Mouse (Mus musculus) limb, embryonic 14.5 days (tissue): Measurements from ENCODE around the gene Rbms1. TPM values are rescaled to one million over a fixed set of nuclear protein-coding genes. Genes with fewer than 3 reads are reported as not detected.

Experiments used
- ATAC-seq: fragments of 200-750 bp; cut with Nextera tagmentation; 2 replicates; pipeline ENCODE4 v1.8.0; 2017; ENCODE audit warnings: low read depth, moderate number of reproducible peaks, moderate TSS enrichment; ENCODE audit not compliant: low FRiP score
- DNase-seq: peaks from one replicate; pipeline ENCODE4 v3.0.0-alpha.2; 2015; ENCODE audit warnings: low spot score
- H3K27ac ChIP-seq: fragments of 300-500 bp; sonication (generic); replicated peaks from 2 replicates; pipeline ENCODE4 v1.5.1; 2014; ENCODE audit warnings: low read depth, mild to moderate bottlenecking, low read length, moderate library complexity, mixed read lengths
- H3K27me3 ChIP-seq: fragments of 300-500 bp; sonication (generic); 2 replicates; pipeline ENCODE4 v1.6.1; 2014; ENCODE audit warnings: low read length, mixed read lengths; ENCODE audit not compliant: control insufficient read depth, insufficient read depth
- H3K36me3 ChIP-seq: fragments of 300-500 bp; sonication (generic); 2 replicates; pipeline ENCODE4 v1.6.1; 2014; ENCODE audit warnings: mild to moderate bottlenecking, low read length, moderate library complexity, mixed read lengths; ENCODE audit not compliant: control insufficient read depth, insufficient read depth
- H3K4me1 ChIP-seq: fragments of 300-500 bp; sonication (generic); 2 replicates; pipeline ENCODE4 v1.6.1; 2014; ENCODE audit warnings: antibody characterized with exemption, low read length, mixed read lengths; ENCODE audit not compliant: control insufficient read depth, insufficient read depth
- H3K4me2 ChIP-seq: fragments of 300-500 bp; sonication (generic); replicated peaks from 2 replicates; pipeline ENCODE4 v1.6.1; 2014; ENCODE audit warnings: low read depth, mild to moderate bottlenecking, low read length, moderate library complexity; ENCODE audit not compliant: severe bottlenecking
- H3K4me3 ChIP-seq: fragments of 300-500 bp; sonication (generic); replicated peaks from 2 replicates; pipeline ENCODE4 v1.5.1; 2014; ENCODE audit warnings: low read length
- H3K9ac ChIP-seq: fragments of 300-500 bp; sonication (generic); 2 replicates; pipeline ENCODE4 v1.6.1; 2014; ENCODE audit warnings: mild to moderate bottlenecking, low read depth, low read length, moderate library complexity; ENCODE audit not compliant: severe bottlenecking
- H3K9me3 ChIP-seq: fragments of 300-500 bp; sonication (generic); 2 replicates; pipeline ENCODE4 v1.6.1; 2016; ENCODE audit warnings: low read length; ENCODE audit not compliant: control insufficient read depth
- POLR2A ChIP-seq: fragments of 200-500 bp; IDR thresholded peaks from 2 replicates; pipeline ENCODE4 v1.8.0; 2012; ENCODE audit warnings: inconsistent platforms, mild to moderate bottlenecking, moderate library complexity, borderline replicate concordance; ENCODE audit not compliant: insufficient read depth, insufficient read length; ENCODE audit errors: extremely low read depth
- WGBS: fragments of 180-500 bp; shearing (Covaris S2); extraction: QIAGEN DNeasy Blood & Tissue Kit; methylation state at CpG from one replicate; pipeline ENCODE4 v1.1.7; 2014; 5-methylcytosine and 5-hydroxymethylcytosine counted together
- polyA plus RNA-seq, 2 experiments: library from polyadenylated mRNA; depleted of rRNA in 1 of 2; stranded (reverse) in 1 of 2; unstranded in 1 of 2; fragments of >200 nt; fragmentation: Nextera tagmentation in 1 of 2; extraction: Ambion mirVana in 1 of 2; gene quantifications; 2 replicates each; pipeline versions ENCODE4 v1.2.1 to v1.2.3; 2012 to 2014

Rbms1 gene
- polyA plus RNA-seq, 2 experiments = 84.9 to 118 TPM

- ATAC-seq (peak; percentile 90), DNase-seq (peak; percentile 90)
- peak overlapping the region; percentile 7; the same call in 1 of the 2 replicates for H3K9ac ChIP-seq
- H3K27ac ChIP-seq = peak overlapping the region; percentile 71
- peaks cover 17% of the 10 kb centered on the region for H3K4me1 ChIP-seq
- peak overlapping the region; percentile 39 for H3K4me2 ChIP-seq
- peak overlapping the region; percentile 13; the same call in 1 of the 2 replicates for H3K4me3 ChIP-seq
- H3K36me3 ChIP-seq = no peaks in the 10 kb centered on the region
- H3K9me3 ChIP-seq = no peaks in the 10 kb centered on the region
- no peaks in the 10 kb centered on the region for H3K27me3 ChIP-seq
- WGBS = 23% methylated on average over 8 of the region's 8 CpGs
- TF ChIP-seq POLR2A = no peak
Measured at GRCm38 (mm10) chr2:60940454-60940961, 22.5 kb downstream of the Rbms1 start.

DNA sequence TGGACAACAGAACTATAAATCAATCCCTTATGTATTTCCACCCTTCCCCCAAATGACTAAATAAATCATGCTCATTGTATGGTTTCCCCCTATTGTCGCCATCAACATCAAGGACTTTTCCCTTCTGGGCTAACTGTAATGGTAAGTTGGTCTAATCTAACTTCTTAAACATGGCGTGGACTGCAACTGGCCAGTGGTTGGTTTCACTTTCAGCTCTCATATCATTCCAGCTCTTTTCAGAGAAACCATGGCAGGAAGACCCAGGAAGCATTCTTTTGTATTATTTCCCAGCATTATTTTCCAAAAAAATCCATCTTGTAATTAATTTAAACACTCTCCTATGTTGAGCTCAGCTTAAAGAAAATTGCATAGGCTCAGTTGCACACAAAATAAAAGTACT lies 23.0 kb downstream of the Rbms1 start:
- Histone ChIP-seq H3K27ac (0 out of 2 replicates have a peak overlapping the region, but pooled peaks have one; percentile 71), H3K27me3 (no peaks in the 10 kb centered on the region), H3K4me2 (peak overlapping the region; percentile 39), H3K9ac (no peak overlapping the region), H3K4me1 (peaks cover 17% of the 10 kb centered on the region), H3K36me3 (no peaks in the 10 kb centered on the region), H3K9me3 (no peaks in the 10 kb centered on the region), H3K4me3 (no peak overlapping the region)
- TF ChIP-seq POLR2A = no peak
- no peak for ATAC-seq
- WGBS = 85% methylated on average over 2 of the region's 2 CpGs
- no peak for DNase-seq

GRCm38 (mm10) chr2:60936910-60937309 lies 26.1 kb downstream of the Rbms1 start:
- peaks cover 17% of the 10 kb centered on the region for H3K4me1 ChIP-seq
- ATAC-seq (no peak), DNase-seq (no peak)
- no peak overlapping the region for H3K27ac ChIP-seq
- H3K9me3 ChIP-seq = no peaks in the 10 kb centered on the region
- H3K36me3 ChIP-seq = no peaks in the 10 kb centered on the region
- TF ChIP-seq POLR2A = no peak
- H3K27me3 ChIP-seq = no peaks in the 10 kb centered on the region
- no peak overlapping the region for H3K4me2 ChIP-seq
- no peak overlapping the region for H3K9ac ChIP-seq
- 86% methylated on average over 14 of the region's 14 CpGs for WGBS
- no peak overlapping the region for H3K4me3 ChIP-seq

GRCm38 (mm10) chr2:60928948-60929347 lies 34.0 kb downstream of the Rbms1 start:
- no peak for DNase-seq
- no peaks in the 10 kb centered on the region for H3K9me3 ChIP-seq
- H3K4me2 ChIP-seq = no peak overlapping the region
- peak; percentile 53; the same call in 1 of the 2 replicates for ATAC-seq
- 0 out of 2 replicates have a peak, but pooled peaks cover 3% of the 10 kb centered on the region for H3K4me1 ChIP-seq
- WGBS = 91% methylated on average over 5 of the region's 5 CpGs
- H3K27ac ChIP-seq = no peak overlapping the region
- TF ChIP-seq POLR2A = no peak
- no peak overlapping the region for H3K9ac ChIP-seq
- H3K27me3 ChIP-seq = no peaks in the 10 kb centered on the region
- H3K36me3 ChIP-seq = no peaks in the 10 kb centered on the region
- no peak overlapping the region for H3K4me3 ChIP-seq

- Histone ChIP-seq H3K4me3 (no peak overlapping the region), H3K27me3 (no peaks in the 10 kb centered on the region), H3K4me2 (no peak overlapping the region), H3K9me3 (no peaks in the 10 kb centered on the region), H3K4me1 (peaks cover 10% of the 10 kb centered on the region), H3K27ac (no peak overlapping the region), H3K9ac (no peak overlapping the region), H3K36me3 (no peaks in the 10 kb centered on the region)
- ATAC-seq (no peak), DNase-seq (no peak)
- WGBS = 81% methylated on average over 8 of the region's 8 CpGs
- no peak for TF ChIP-seq POLR2A
Measured at GRCm38 (mm10) chr2:60927906-60928775, 34.9 kb downstream of the Rbms1 start.
